Mouse (Mus musculus): ENCODE results near the gene Tmem266.
A peak's percentile ranks its signal among the peaks of the same experiment; 100 is the strongest.

DNA sequence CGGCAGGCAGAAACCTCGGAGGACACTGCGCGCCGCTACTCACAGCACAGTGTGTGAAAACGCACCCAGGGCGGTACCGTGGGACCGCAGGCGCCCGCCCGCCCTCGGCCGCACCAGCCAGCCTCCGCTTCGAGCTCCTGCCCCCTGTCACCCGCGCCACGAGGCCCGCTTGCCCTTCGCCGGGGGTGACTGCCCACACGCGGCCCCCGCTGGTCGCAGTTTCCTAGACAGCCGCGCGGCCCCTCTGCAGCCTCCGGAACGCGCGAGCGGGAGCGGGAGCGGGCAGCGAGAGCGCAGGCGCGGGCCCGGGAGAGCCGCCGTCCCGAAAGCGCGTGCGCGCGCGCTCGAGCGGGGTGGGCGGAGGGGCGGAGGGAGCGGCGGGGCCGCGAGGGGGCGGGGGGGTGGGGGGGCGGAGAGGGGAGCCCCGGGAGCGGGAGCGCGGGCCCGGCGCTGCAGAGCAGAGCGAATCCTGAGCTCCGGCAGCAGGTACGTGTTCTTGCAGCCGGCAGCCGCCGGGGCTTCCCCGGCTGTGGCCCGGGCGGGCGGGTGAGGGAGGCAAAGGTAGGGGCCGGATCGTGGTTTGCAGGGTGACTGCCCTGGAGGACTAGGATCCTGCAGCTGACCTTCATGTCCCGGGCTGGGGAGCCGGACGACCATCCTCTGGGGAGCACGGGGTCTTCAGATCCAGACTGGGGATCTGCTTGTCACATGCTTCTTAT is at the start of gene Tmem266, which contains the start of gene Nrg4:
- TF ChIP-seq CTCF (IDR thresholded peaks at IDR 0.05; ENCODE audit: extremely low read depth, insufficient read depth, low read length) (no peak), POLR2A (IDR thresholded peaks at IDR 0.05; ENCODE audit: extremely low read depth, insufficient read depth, low read length) (peak; percentile 21; the same call in 1 of the 2 replicates)

All from cortical plate, adult 2 months (tissue).